Mouse (Mus musculus) embryonic facial prominence, embryonic 12.5 days (tissue): Measurements from ENCODE around the gene Myh13. TPM values are rescaled to one million over a fixed set of nuclear protein-coding genes. Genes with fewer than 3 reads are reported as not detected.

Source experiments
- ATAC-seq: fragments of 200-750 bp; cut with Nextera tagmentation; 2 replicates; pipeline ENCODE4 v1.8.0; 2017; ENCODE audit not compliant: insufficient number of reproducible peaks, insufficient read depth, low FRiP score, low TSS enrichment
- H3K27ac ChIP-seq: fragments of 300-500 bp; sonication (generic); 2 replicates; pipeline ENCODE4 v1.5.1; 2016; ENCODE audit warnings: mild to moderate bottlenecking
- H3K27me3 ChIP-seq: fragments of 300-500 bp; sonication (generic); 2 replicates; pipeline ENCODE4 v1.6.1; 2016; ENCODE audit warnings: mild to moderate bottlenecking, moderate library complexity
- H3K36me3 ChIP-seq: fragments of 300-500 bp; sonication (generic); 2 replicates; pipeline ENCODE4 v1.6.1; 2016; ENCODE audit warnings: mild to moderate bottlenecking
- H3K4me1 ChIP-seq: fragments of 300-500 bp; sonication (generic); 2 replicates; pipeline ENCODE4 v1.6.1; 2016
- H3K4me2 ChIP-seq: fragments of 300-500 bp; sonication (generic); replicated peaks from 2 replicates; pipeline ENCODE4 v1.6.1; 2016; ENCODE audit warnings: mild to moderate bottlenecking, moderate library complexity
- H3K4me3 ChIP-seq: fragments of 300-500 bp; sonication (generic); 2 replicates; pipeline ENCODE4 v1.5.1; 2016; ENCODE audit warnings: mild to moderate bottlenecking
- H3K9ac ChIP-seq: fragments of 300-500 bp; sonication (generic); 2 replicates; pipeline ENCODE4 v1.6.1; 2016; ENCODE audit warnings: mild to moderate bottlenecking, moderate library complexity
- H3K9me3 ChIP-seq: fragments of 300-500 bp; sonication (generic); 2 replicates; pipeline ENCODE4 v1.6.1; 2016; ENCODE audit warnings: mild to moderate bottlenecking, moderate library complexity
- WGBS: fragments of 180-500 bp; shearing (Covaris S2); methylation state at CpG from one replicate; pipeline ENCODE4 v1.1.7; 2016; 5-methylcytosine and 5-hydroxymethylcytosine counted together
- polyA plus RNA-seq: library from polyadenylated mRNA; unstranded; fragments of >200 nt; fragmentation: Nextera tagmentation; extraction: Ambion mirVana; gene quantifications from 2 replicates; pipeline ENCODE4 v1.2.1, GENCODE M21; 2016

Myh13 gene
- polyA plus RNA-seq, 1 experiment from 2014 or later, result 0.12 TPM

GRCm38 (mm10) chr11:67392369-67392768 lies 70.9 kb downstream of the Myh13 start:
- no peak overlapping the region for H3K27ac ChIP-seq
- WGBS, result 83% methylated on average over 3 of the region's 3 CpGs
- ATAC-seq, result no peak
- H3K36me3 ChIP-seq, result no peaks in the 10 kb centered on the region
- no peaks in the 10 kb centered on the region for H3K27me3 ChIP-seq
- no peaks in the 10 kb centered on the region for H3K9me3 ChIP-seq
- no peak overlapping the region for H3K4me2 ChIP-seq
- no peaks in the 10 kb centered on the region for H3K4me1 ChIP-seq
- no peak overlapping the region for H3K9ac ChIP-seq
- H3K4me3 ChIP-seq, result no peak overlapping the region

- no peak for ATAC-seq
- Histone ChIP-seq H3K4me2 (no peak overlapping the region), H3K27me3 (no peaks in the 10 kb centered on the region), H3K9me3 (no peaks in the 10 kb centered on the region), H3K36me3 (no peaks in the 10 kb centered on the region), H3K27ac (no peak overlapping the region), H3K9ac (no peak overlapping the region), H3K4me3 (no peak overlapping the region), H3K4me1 (no peaks in the 10 kb centered on the region)
- 83% methylated on average over 5 of the region's 5 CpGs for WGBS
These were observed 79.5 kb downstream of the Myh13 start for GRCm38 (mm10) chr11:67400956-67401355.

- H3K4me3 ChIP-seq, result no peak overlapping the region
- no peaks in the 10 kb centered on the region for H3K9me3 ChIP-seq
- no peak overlapping the region for H3K4me2 ChIP-seq
- no peak overlapping the region for H3K27ac ChIP-seq
- no peak overlapping the region for H3K9ac ChIP-seq
- no peaks in the 10 kb centered on the region for H3K4me1 ChIP-seq
- H3K27me3 ChIP-seq, result no peaks in the 10 kb centered on the region
- 83% methylated on average over 6 of the region's 6 CpGs for WGBS
- no peak for ATAC-seq
- H3K36me3 ChIP-seq, result no peaks in the 10 kb centered on the region
These were observed 93.0 kb downstream of the Myh13 start for GRCm38 (mm10) chr11:67414346-67414940.

Other genes starting within 250 kb of the Myh13 start
- 25.2 and 34.6 TPM in 2 replicates for gene Myh3, start 243.4 kb upstream of the Myh13 start, polyA plus RNA-seq
- gene Myh2, start 150.6 kb upstream of the Myh13 start, polyA plus RNA-seq, result 0.06 TPM in 1 of 2 replicates, not detected in the other
- gene Myh1, start 121.6 kb upstream of the Myh13 start, polyA plus RNA-seq, result 0.41 and 0.49 TPM in 2 replicates
- gene Myh4, start 83.6 kb upstream of the Myh13 start, polyA plus RNA-seq, result 0.05 and 0.24 TPM in 2 replicates
- 4.4 and 7.4 TPM in 2 replicates for gene Myh8, start 44.5 kb upstream of the Myh13 start, polyA plus RNA-seq
- 5.5 and 6.0 TPM in 2 replicates for gene Gas7, start 133.8 kb downstream of the Myh13 start, polyA plus RNA-seq